Mouse (Mus musculus): ENCODE measurements around the gene Smarcb1.

The Smarcb1 gene

GRCm38 (mm10) chr10:75921026-75921725 lies at the start of gene Smarcb1:
Gene Smarcb1 (minus strand): TSS chr10:75921617.
- peak; percentile 96 for DNase-seq

GRCm38 (mm10) chr10:75954381-75954811 lies 33.0 kb upstream of the Smarcb1 start, which contains the start of gene Gm5134:
Gene Gm5134 (plus strand): TSS chr10:75954514.
- DNase-seq = no peak

GRCm38 (mm10) chr10:75951424-75952050 lies 30.1 kb upstream of the Smarcb1 start:
- peak; percentile 81 for DNase-seq

GRCm38 (mm10) chr10:75950791-75951210 lies 29.4 kb upstream of the Smarcb1 start:
- no peak for DNase-seq

GRCm38 (mm10) chr10:75949053-75950045 lies 27.9 kb upstream of the Smarcb1 start:
- DNase-seq = no peak

GRCm38 (mm10) chr10:75948079-75948478 lies 26.7 kb upstream of the Smarcb1 start:
- no peak for DNase-seq

- DNase-seq = no peak
These were observed 24.5 kb upstream of the Smarcb1 start for GRCm38 (mm10) chr10:75945896-75946295.

- no peak for DNase-seq
These were observed 23.8 kb upstream of the Smarcb1 start for GRCm38 (mm10) chr10:75945213-75945612.

- DNase-seq = no peak
These were observed 22.8 kb upstream of the Smarcb1 start for GRCm38 (mm10) chr10:75944066-75944772.

- DNase-seq = no peak
These were observed 21.5 kb upstream of the Smarcb1 start, which contains the start of gene Vpreb3 for GRCm38 (mm10) chr10:75942736-75943477. Gene Vpreb3 (plus strand): TSS chr10:75943057.

GRCm38 (mm10) chr10:75941042-75941824 lies 19.8 kb upstream of the Smarcb1 start:
- DNase-seq = no peak

- no peak for DNase-seq
These were observed 19.1 kb upstream of the Smarcb1 start, which contains the start of gene Gm867 for GRCm38 (mm10) chr10:75940520-75940919. Gene Gm867 (minus strand): TSS chr10:75940672.

- no peak for DNase-seq
These were observed 18.2 kb upstream of the Smarcb1 start for GRCm38 (mm10) chr10:75939481-75940234.

GRCm38 (mm10) chr10:75937851-75938643 lies 16.6 kb upstream of the Smarcb1 start:
- DNase-seq = no peak

- DNase-seq = no peak
These were observed 15.7 kb upstream of the Smarcb1 start for GRCm38 (mm10) chr10:75936909-75937667.

GRCm38 (mm10) chr10:75935680-75936541 lies 14.5 kb upstream of the Smarcb1 start, which contains the start of gene Mmp11:
Gene Mmp11 (minus strand): TSS chr10:75936496.
- peak; percentile 90 for DNase-seq

- no peak for DNase-seq
These were observed 13.6 kb upstream of the Smarcb1 start for GRCm38 (mm10) chr10:75934991-75935390.
